Mouse (Mus musculus) forebrain, embryonic 12.5 days (tissue): Measurements from ENCODE around the gene F2rl2. TPM values are rescaled to one million over a fixed set of nuclear protein-coding genes. Genes with fewer than 3 reads are reported as not detected.
A peak's percentile ranks its signal among the peaks of the same experiment; 100 is the strongest.

Experiments
- ATAC-seq: fragments of 200-750 bp; cut with Nextera tagmentation; 2 replicates; pipeline ENCODE4 v1.8.0; 2017; ENCODE audit warnings: moderate TSS enrichment; ENCODE audit not compliant: low FRiP score
- H3K27ac ChIP-seq: fragments of 300-500 bp; sonication (generic); 2 replicates; pipeline ENCODE4 v1.5.1; 2016; ENCODE audit warnings: mild to moderate bottlenecking
- H3K27me3 ChIP-seq: fragments of 300-500 bp; sonication (generic); 2 replicates; pipeline ENCODE4 v1.6.1; 2016; ENCODE audit warnings: mild to moderate bottlenecking
- H3K36me3 ChIP-seq: fragments of 300-500 bp; sonication (generic); replicated peaks from 2 replicates; pipeline ENCODE4 v1.6.1; 2016; ENCODE audit warnings: mild to moderate bottlenecking
- H3K4me1 ChIP-seq: fragments of 300-500 bp; sonication (generic); 2 replicates; pipeline ENCODE4 v1.6.1; 2016
- H3K4me2 ChIP-seq: fragments of 300-500 bp; sonication (generic); 2 replicates; pipeline ENCODE4 v1.6.1; 2016; ENCODE audit warnings: mild to moderate bottlenecking, moderate library complexity
- H3K4me3 ChIP-seq: fragments of 300-500 bp; sonication (generic); replicated peaks from 2 replicates; pipeline ENCODE4 v1.5.1; 2016; ENCODE audit warnings: mild to moderate bottlenecking
- H3K9ac ChIP-seq: fragments of 300-500 bp; sonication (generic); 2 replicates; pipeline ENCODE4 v1.6.1; 2016; ENCODE audit warnings: mild to moderate bottlenecking
- H3K9me3 ChIP-seq: fragments of 300-500 bp; sonication (generic); 2 replicates; pipeline ENCODE4 v1.6.1; 2016
- WGBS: fragments of 180-500 bp; shearing (Covaris S2); methylation state at CpG from one replicate; pipeline ENCODE4 v1.1.7; 2016; 5-methylcytosine and 5-hydroxymethylcytosine counted together
- polyA plus RNA-seq: library from polyadenylated mRNA; unstranded; fragments of >200 nt; fragmentation: Nextera tagmentation; extraction: Ambion mirVana; gene quantifications from 2 replicates; pipeline ENCODE4 v1.2.1, GENCODE M21; 2016

Gene F2rl2
- polyA plus RNA-seq, 1 experiment from 2014 or later, result 0.79 TPM

DNA sequence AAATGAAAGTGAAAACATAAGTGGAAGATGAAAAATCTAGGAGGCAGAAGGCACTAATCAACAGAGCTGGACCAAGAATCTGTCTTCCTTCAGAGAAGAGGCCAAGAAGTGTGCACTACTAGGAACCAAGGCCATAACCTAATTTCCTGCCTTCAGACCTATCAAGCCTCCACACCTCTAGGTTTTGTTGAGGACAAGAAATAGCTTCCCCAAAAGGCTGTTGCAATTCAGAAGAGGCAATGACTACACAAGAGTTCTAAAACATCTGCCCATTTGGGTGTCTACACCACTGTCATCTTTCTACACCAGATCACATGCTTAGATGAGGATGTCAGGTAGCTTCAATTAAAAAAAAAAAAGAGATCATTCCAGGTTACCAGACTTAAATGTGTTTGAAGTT, 15.4 kb downstream of the F2rl2 start:
- H3K36me3 ChIP-seq, result peaks cover 8% of the 10 kb centered on the region; the same call in 1 of the 2 replicates
- no peak overlapping the region for H3K27ac ChIP-seq
- no peaks in the 10 kb centered on the region for H3K4me1 ChIP-seq
- no peak for ATAC-seq
- no peaks in the 10 kb centered on the region for H3K27me3 ChIP-seq
- no peak overlapping the region for H3K9ac ChIP-seq
- H3K4me2 ChIP-seq, result no peak overlapping the region
- H3K4me3 ChIP-seq, result no peak overlapping the region
- no peaks in the 10 kb centered on the region for H3K9me3 ChIP-seq

DNA sequence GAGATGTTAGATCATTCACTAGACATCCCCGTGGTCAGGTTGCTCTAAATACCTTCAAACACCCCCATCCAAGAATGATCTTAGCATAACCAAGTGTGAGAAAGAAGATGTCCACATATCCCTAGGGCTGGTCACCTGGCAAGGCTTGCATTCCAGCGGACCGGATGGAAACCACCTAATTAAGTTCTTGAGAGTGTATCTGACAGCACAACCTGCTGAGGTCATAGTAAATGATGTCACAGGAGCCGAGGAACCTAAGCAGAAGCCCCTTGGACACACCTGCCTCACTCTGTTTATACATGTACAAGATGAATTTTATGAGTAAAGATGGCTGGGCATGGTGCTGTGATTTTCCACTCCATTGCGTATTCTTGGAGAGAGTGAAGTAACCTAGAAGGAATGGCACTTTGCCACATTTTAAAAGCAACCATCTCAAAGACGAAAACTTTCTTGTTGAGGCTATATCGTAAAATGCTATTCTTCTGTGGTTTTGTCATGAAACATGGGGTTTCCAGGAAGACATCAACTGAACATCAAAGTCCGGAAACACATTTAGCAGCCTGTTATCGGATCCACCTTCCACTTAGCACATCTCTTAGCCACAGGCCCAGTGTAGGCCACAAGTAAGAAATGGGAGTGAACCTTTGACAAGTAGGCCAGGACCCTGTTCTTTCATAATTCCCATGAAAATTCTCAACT, 16.1 kb downstream of the F2rl2 start:
- Histone ChIP-seq H3K27ac (no peak overlapping the region), H3K9ac (no peak overlapping the region), H3K36me3 (peaks cover 10% of the 10 kb centered on the region; the same call in 1 of the 2 replicates), H3K9me3 (no peaks in the 10 kb centered on the region), H3K27me3 (no peaks in the 10 kb centered on the region), H3K4me1 (no peaks in the 10 kb centered on the region), H3K4me3 (no peak overlapping the region), H3K4me2 (no peak overlapping the region)
- WGBS, result 94% methylated on average over 9 of the region's 9 CpGs
- ATAC-seq, result no peak

DNA sequence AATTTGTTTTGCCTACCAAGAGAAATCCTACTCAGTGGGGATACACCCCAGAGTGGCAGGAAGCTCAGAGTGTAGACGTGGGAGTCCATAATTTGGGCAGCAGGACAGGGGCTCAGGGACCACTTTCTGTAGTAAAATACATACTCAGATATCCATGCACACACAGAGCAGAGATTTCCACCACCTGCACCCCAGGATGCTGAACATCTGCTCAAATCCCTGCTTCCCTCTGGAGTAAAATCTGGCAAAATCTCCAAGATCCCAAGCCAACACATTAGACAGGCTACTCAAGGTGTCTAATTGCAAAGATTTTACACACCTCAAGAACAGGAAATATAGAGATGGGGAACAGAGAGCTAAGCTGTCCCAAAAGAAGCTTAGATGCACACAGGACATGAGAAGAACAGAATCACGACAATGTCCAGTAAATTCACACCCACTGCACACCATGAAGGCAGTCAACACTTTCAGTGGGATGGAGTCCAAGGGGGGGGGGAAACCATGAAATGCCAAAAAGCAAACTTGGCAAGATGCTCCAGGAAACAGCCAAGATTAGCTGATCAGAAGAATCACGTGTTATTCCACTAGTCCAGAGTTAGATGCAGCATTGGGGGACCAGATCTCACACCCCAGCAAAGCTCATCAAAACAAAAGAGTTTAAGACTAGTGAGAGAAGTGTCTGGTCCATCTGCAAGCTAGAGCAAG, 17.8 kb downstream of the F2rl2 start:
- H3K4me2 ChIP-seq, result no peak overlapping the region
- no peaks in the 10 kb centered on the region for H3K4me1 ChIP-seq
- H3K36me3 ChIP-seq, result peaks cover 10% of the 10 kb centered on the region
- no peak overlapping the region for H3K9ac ChIP-seq
- H3K27me3 ChIP-seq, result no peaks in the 10 kb centered on the region
- H3K4me3 ChIP-seq, result no peak overlapping the region
- H3K9me3 ChIP-seq, result no peaks in the 10 kb centered on the region
- H3K27ac ChIP-seq, result no peak overlapping the region
- no peak for ATAC-seq
- WGBS, result 79% methylated on average over 3 of the region's 3 CpGs

DNA sequence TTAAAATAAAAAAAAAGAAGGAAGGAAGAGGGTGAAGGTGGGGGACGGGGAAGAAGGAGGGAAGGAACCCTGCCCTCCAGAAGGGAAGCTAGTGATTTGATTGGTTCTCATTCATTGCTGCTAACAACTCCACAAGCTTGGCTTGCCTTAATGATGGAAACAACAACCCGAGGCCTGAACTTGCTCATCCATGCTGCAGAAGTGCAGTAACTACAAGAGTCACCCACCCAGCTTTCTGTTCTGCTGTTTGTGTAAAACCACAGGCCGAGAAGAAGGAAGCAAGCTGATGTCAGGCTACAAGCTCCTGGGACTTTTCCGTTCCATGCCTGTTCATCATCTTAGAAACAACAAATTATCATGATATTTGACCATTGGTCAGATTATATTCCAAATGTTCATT, 18.7 kb downstream of the F2rl2 start:
- H3K27ac ChIP-seq, result no peak overlapping the region
- 86% methylated on average over 4 of the region's 4 CpGs for WGBS
- no peak overlapping the region for H3K9ac ChIP-seq
- H3K4me3 ChIP-seq, result no peak overlapping the region
- H3K4me1 ChIP-seq, result no peaks in the 10 kb centered on the region
- H3K9me3 ChIP-seq, result no peaks in the 10 kb centered on the region
- no peaks in the 10 kb centered on the region for H3K27me3 ChIP-seq
- no peak overlapping the region for H3K4me2 ChIP-seq
- no peak for ATAC-seq
- peaks cover 10% of the 10 kb centered on the region for H3K36me3 ChIP-seq

DNA sequence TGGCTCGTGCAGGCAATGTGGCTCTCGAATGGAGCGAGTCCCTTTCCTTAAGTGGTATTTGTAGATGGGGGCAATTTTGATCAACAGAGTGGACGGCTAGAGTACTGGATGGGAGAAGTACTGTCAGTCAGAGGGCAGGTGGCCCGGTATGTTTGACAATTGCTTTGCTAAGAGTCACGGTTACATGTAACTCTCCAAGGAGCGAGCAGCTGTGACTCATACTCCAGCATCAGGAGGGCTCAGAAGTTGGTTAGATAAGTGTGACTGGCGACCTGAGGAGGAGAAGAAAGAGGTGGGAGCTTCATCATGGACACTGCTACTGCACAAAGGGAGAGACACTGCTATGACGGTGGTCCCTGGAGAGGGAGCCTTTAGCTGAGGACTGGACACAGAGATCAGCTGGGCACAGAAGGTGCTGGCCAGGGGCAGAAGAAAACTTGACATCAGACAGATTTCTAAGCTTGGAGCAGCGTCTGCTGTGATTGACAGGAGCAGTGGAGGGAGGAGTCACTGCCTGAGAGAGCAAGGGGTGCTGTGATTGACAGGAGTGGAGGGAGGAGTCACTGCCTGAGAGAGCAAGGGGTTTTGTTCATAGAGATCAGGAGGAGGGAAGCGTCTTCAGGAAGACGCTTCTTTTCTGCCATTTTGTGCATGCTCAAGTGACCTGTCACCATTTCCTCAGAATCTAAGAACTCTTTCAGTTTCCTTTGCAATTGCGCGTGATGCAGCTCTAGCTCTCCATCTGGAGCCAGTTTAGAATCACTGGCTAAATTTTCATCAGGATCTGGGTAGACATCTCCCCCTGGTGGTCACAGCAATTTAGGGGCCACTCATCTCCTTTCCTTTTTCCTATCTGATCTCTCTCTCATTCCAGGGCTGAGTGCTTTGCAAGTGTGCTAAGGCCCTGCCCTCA, 22.9 kb downstream of the F2rl2 start:
- ATAC-seq, result peak; percentile 84; the same call in 1 of the 2 replicates
- Histone ChIP-seq H3K9me3 (no peaks in the 10 kb centered on the region), H3K36me3 (peaks cover 18% of the 10 kb centered on the region), H3K27me3 (no peaks in the 10 kb centered on the region), H3K27ac (no peak overlapping the region), H3K4me2 (peak overlapping the region; percentile 19), H3K4me1 (no peaks in the 10 kb centered on the region), H3K9ac (no peak overlapping the region), H3K4me3 (0 out of 2 replicates have a peak overlapping the region, but pooled peaks have one; percentile 3)
- WGBS, result 60% methylated on average over 14 of the region's 14 CpGs

DNA sequence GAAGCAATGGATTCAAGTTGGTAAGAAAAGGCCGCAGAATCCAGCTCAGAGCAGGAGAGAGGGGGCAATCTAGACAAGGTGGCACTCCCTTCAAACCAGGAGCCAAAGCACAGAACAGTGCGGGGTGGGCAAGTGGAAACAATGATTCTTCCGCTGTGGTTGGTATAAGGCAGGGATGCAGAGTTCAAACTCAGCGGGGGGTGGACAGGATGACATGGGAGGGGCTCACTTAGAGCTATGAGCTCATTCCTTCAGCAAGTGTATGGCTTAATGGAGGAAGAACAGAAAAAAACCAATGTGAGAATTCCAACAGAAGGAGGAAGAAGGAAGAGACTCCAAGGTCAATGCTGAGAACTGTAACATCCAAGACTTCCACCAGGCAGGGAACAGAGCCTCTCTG, 33.8 kb downstream of the F2rl2 start:
- Histone ChIP-seq H3K9ac (no peak overlapping the region), H3K27ac (no peak overlapping the region), H3K4me1 (no peaks in the 10 kb centered on the region), H3K4me2 (no peak overlapping the region), H3K27me3 (no peaks in the 10 kb centered on the region), H3K36me3 (peaks cover 17% of the 10 kb centered on the region), H3K4me3 (no peak overlapping the region), H3K9me3 (no peaks in the 10 kb centered on the region)
- ATAC-seq, result no peak
- WGBS, result 89% methylated on average over 4 of the region's 4 CpGs

DNA sequence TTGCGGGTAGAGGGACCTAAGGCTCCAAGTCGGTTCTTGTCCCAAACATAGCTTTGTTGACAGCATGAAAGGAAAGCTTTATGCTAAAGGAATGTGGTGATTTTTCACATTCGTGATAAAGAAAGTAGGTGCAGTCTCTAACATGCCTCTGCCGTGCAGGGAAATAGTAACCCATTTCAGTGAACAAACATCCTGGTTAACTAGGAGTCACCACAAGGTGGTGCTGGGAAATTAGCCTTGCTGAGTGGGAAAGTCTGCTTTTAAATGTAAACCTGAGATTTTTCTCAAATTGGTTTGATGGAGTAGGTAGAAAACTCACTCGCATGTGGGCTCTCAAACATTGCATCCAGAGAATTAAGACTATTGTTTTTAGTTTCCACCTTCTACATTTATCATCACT, 43.0 kb downstream of the F2rl2 start:
- WGBS, result 79% methylated on average over 5 of the region's 5 CpGs
- Histone ChIP-seq H3K4me2 (no peak overlapping the region), H3K27me3 (no peaks in the 10 kb centered on the region), H3K9me3 (no peaks in the 10 kb centered on the region), H3K4me1 (peaks cover 5% of the 10 kb centered on the region; the same call in 1 of the 2 replicates), H3K36me3 (no peaks in the 10 kb centered on the region), H3K4me3 (no peak overlapping the region), H3K9ac (no peak overlapping the region), H3K27ac (no peak overlapping the region)
- no peak for ATAC-seq

DNA sequence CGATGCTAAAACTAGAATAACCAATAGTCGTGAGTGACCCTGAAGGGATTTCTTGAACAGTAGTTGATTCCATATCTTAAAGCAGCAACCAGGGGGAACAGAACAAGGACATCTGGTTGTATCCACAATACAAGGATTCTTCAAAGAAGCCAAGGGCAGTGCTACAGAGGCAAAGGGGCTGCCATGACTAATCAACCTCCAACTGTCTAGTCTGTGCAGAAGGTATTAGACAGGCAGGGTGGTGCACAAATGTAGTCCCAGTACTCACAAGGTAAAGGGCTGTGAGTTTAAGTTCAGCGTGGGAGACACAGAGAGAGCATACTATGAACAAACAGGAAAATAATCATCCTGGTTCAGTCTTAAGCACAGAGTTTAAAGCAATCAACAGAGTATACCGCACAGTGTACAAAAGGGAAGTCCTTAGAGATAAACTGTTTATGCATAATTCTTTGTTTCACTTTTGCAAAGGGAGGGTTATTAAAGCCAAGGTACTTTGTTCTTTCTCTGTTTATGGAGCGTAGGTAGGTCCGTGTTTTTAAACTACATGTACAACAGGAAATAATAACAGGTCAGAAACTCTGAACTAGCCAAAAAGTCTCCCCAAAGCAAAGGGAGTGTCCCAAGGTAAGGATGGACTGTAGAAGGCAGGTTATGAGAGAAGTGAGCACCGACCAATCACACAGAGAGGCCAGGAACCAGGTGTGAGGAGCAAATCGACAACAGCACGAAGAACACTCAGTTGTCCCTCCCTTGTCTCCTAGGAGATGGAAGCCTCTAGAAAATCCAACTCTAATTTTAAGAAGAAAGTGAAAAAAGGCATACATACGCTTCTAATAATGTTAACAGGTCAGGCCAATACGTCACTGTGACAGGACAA, 45.4 kb downstream of the F2rl2 start:
- no peak for ATAC-seq
- H3K4me1 ChIP-seq, result no peaks in the 10 kb centered on the region

DNA sequence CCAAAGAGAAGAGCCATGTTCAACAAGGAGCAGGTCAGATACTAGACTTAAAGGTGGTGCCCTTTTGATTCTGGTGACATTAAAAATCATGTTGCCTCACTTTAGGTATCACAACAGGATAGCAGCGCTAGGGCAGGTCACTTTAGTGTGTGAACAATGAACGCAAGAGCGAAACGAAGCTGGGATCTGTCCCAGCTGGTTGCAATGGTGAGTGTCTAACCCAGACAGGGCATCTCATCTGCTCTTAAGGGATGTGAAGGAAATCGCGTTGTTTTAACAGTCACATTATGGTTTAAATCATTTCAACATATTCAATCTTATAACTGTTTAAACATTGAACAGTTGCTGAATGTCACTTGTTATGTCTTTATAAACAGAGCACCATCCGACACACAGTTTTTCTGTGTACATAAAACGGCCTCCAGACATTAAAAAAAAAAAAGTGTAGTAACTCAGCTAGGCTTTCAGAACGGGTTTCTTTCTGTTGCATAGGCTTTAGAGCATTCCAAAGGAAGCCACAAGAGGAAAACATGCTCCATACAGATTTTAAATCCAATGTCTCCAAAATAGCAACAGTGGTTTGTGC, 46.3 kb downstream of the F2rl2 start:
- no peaks in the 10 kb centered on the region for H3K36me3 ChIP-seq
- H3K4me2 ChIP-seq, result no peak overlapping the region
- ATAC-seq, result no peak
- H3K27ac ChIP-seq, result no peak overlapping the region
- no peaks in the 10 kb centered on the region for H3K4me1 ChIP-seq
- no peaks in the 10 kb centered on the region for H3K9me3 ChIP-seq
- no peaks in the 10 kb centered on the region for H3K27me3 ChIP-seq
- 89% methylated on average over 9 of the region's 9 CpGs for WGBS
- no peak overlapping the region for H3K9ac ChIP-seq
- H3K4me3 ChIP-seq, result no peak overlapping the region

More for the DNA sequence above, 45.4 kb downstream of the F2rl2 start:
- Histone ChIP-seq H3K9ac (no peak overlapping the region), H3K9me3 (no peaks in the 10 kb centered on the region), H3K4me2 (no peak overlapping the region), H3K27ac (no peak overlapping the region), H3K36me3 (no peaks in the 10 kb centered on the region), H3K4me3 (no peak overlapping the region), H3K27me3 (no peaks in the 10 kb centered on the region)
- 94% methylated on average over 11 of the region's 11 CpGs for WGBS

DNA sequence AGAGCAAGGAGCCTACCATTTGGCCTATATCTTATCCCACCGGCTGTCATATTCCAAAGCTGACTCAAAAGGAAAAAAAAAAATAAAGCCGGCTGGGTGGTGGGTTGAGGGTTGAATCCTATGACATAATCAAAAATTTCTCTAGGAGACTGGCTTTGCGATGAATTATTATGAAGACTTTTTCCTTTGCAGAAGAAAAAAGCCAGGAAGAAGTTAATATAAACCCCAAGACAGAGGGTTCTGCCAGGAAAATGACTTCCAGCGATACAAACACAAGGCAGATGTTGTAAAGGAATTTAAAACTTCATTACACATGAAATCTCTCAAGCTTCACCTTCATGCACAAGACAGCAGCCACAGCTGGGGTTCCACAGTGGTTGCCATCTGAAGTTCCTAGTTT, 48.8 kb downstream of the F2rl2 start:
- no peak overlapping the region for H3K4me2 ChIP-seq
- H3K9ac ChIP-seq, result no peak overlapping the region
- 89% methylated on average over 4 of the region's 4 CpGs for WGBS
- H3K27ac ChIP-seq, result no peak overlapping the region
- peaks cover 5% of the 10 kb centered on the region; the same call in 1 of the 2 replicates for H3K36me3 ChIP-seq
- no peak overlapping the region for H3K4me3 ChIP-seq
- ATAC-seq, result no peak
- H3K9me3 ChIP-seq, result no peaks in the 10 kb centered on the region
- no peaks in the 10 kb centered on the region for H3K4me1 ChIP-seq
- H3K27me3 ChIP-seq, result no peaks in the 10 kb centered on the region

DNA sequence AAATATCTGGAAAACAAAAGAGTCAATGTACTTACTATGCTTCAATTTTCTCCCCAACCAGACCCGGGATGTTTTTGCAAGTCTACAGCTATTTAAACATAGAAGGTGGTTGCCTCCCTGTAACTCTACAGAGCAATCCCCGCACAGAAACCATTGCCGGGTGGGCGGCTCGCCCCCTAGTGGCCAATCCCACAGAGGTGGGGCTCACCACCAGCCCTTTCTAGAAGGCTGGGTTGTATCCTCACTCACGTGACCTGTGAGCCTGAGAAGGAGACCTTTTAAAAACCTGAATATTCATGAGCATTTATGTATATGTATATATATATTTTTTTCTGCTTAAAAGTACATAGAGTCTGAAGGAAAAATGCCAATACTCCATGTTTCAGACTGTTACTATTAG, 49.9 kb downstream of the F2rl2 start:
- no peak overlapping the region for H3K4me3 ChIP-seq
- no peak overlapping the region for H3K4me2 ChIP-seq
- no peak overlapping the region for H3K9ac ChIP-seq
- WGBS, result 9% methylated on average over 6 of the region's 6 CpGs
- H3K27me3 ChIP-seq, result no peaks in the 10 kb centered on the region
- H3K4me1 ChIP-seq, result no peaks in the 10 kb centered on the region
- peak; percentile 78; the same call in 1 of the 2 replicates for ATAC-seq
- no peak overlapping the region for H3K27ac ChIP-seq
- H3K9me3 ChIP-seq, result no peaks in the 10 kb centered on the region
- H3K36me3 ChIP-seq, result peaks cover 5% of the 10 kb centered on the region; the same call in 1 of the 2 replicates
